Mouse (Mus musculus) thymus, postnatal 10 days (tissue): ENCODE measurements around the gene Gucy1b2.

Experiments
- DNase-seq, 2 experiments: peaks; one replicate each; pipeline ENCODE4 v3.0.0; 2021; ENCODE audit warnings: low spot score in 2 of 2

Gucy1b2 gene

DNA sequence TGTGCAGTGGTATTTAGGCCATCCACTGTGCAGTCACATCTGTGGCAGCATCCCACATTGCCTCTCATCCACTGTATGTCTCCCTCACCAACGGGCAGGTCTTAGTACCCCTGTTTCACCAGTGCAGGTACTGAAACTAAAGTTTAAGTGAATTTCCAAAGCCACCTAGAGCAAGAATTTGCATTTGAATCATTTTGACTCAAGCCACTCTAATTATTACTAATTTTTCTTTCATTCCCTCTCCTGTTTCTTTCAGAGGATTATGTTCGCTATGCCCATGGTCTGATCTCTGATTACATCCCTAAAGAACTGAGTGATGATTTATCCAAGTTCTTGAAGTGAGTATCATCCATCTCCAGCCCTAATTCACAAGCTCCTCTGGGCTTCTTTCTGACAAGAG, 92.3 kb downstream of the Gucy1b2 start:
- no peak for DNase-seq

DNA sequence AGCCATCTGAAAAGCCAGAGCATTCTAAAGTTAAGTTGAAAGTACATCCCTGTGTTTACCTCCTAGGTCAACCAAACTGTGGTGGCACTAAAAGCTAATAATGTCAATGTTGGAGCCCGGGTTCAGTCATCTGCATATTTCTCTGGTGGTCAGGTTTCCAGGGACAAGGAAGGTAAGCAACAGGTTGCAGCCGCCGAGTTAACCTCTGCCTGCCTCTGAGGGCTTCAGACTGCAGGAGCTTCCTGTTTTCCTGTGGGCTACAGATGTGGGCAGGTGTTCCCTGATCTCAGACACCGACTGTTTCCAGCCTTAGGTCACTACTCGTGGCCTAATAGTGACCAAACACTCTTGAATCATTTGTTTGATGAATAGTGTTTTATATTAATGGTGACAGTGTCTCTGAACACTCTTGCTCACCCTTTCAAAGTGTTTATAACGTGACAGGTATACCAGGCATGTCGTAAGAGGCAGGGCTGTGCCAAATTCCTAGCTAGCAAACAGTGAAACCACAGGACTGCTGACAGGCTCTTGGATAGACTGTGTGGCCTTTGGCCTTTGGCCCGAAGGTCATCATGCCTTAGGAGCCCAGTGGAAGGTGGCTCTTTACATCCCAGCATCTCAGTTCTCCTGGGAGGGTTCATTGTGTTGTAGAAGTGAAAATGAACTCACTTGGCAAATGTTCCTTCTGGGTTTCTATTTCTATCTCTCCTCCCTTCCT, 94.7 kb downstream of the Gucy1b2 start:
- no peak for DNase-seq

GRCm38 (mm10) chr14:62355201-62355600, 100.9 kb downstream of the Gucy1b2 start:
- no peak for DNase-seq

GRCm38 (mm10) chr14:62353793-62354192, 102.3 kb downstream of the Gucy1b2 start:
- no peak for DNase-seq

DNA sequence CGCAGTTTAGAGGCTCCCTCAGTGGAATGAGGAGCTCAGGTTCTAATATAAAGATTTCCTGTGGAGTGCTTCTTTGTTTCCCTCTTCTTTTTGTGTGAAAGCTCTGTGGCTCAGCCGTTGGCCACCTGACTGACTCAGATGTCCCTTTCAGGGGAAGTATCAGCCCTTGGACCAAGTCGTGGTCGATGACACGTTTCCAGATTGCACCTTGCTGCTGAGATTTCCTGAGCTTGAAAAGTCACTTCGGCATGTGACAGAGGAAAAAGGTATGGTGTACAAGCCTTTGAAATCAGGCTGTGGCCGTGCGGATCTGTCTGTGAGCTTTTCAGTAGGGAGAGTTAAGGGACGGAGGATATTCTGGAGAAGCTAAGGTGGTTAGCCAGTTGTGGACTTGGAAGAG, 102.7 kb downstream of the Gucy1b2 start:
- DNase-seq = no peak

DNA sequence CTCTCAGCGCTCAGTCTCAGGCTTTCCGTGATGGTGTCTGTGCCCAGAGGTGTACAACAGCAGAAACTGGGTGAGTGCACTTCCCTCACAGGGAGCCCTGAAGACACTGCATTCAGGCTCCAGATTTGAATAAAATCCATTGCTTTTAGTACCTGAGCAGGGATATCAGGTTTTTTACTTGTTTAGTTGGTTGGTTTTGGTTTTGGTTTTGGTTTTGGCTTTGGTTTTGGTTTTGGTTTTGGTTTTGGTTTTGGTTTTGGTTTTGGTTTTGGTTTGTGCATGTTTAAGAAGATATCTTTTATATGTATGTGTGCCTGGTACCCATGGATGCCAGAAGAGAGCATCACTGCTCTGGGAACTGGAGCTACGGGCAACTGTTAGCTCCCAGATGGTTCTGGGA, 105.2 kb downstream of the Gucy1b2 start:
- DNase-seq = no peak

- no peak for DNase-seq
Observed at GRCm38 (mm10) chr14:62350186-62350585, 105.9 kb downstream of the Gucy1b2 start.

- no peak for DNase-seq
Observed at GRCm38 (mm10) chr14:62349786-62350185, 106.3 kb downstream of the Gucy1b2 start.

DNA sequence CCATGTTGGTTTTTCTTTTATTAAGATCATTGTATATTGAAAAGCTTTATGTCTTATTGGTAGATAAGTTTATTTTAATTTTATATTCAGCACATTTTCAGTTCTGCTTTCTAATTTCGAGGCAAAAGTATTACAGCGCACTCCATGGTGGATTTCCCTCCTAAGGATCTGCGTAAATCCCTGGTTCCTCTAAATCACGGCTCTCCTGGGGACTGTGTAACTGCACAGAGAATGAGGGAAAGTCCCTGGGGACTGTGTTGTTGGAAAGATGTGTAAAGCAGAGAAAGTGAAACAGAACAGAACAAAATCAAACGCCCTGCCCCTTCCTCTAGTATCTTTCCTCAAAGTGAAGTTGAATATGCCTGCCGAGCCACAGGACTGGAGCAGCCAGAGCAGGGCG, 109.0 kb downstream of the Gucy1b2 start:
- no peak for DNase-seq

GRCm38 (mm10) chr14:62346570-62346969, 109.5 kb downstream of the Gucy1b2 start:
- DNase-seq = no peak
